Mouse (Mus musculus) small intestine, adult 2 months (tissue): Measurements from ENCODE around the gene Myo9b. TPM values are rescaled to one million over a fixed set of nuclear protein-coding genes. Genes with fewer than 3 reads are reported as not detected.
A peak's percentile ranks its signal among the peaks of the same experiment; 100 is the strongest.

ENCODE experiments used
- H3K27ac ChIP-seq: fragments of 200-500 bp; 2 replicates; pipeline ENCODE4 v1.5.1; 2012; ENCODE audit warnings: low read depth, low read length, control low read depth, inconsistent platforms; ENCODE audit not compliant: insufficient read depth
- H3K27me3 ChIP-seq: fragments of 200-500 bp; 2 replicates; pipeline ENCODE4 v1.6.1; 2012; ENCODE audit warnings: mild to moderate bottlenecking, moderate library complexity, low read length, inconsistent platforms; ENCODE audit not compliant: control insufficient read depth, insufficient read depth
- H3K36me3 ChIP-seq: fragments of 200-500 bp; 2 replicates; pipeline ENCODE4 v1.6.1; 2012; ENCODE audit warnings: mild to moderate bottlenecking, low read length, control low read depth, inconsistent platforms; ENCODE audit not compliant: control insufficient read depth, insufficient read depth
- H3K4me1 ChIP-seq: fragments of 200-500 bp; 2 replicates; pipeline ENCODE4 v1.6.1; 2012; ENCODE audit warnings: low read length, inconsistent platforms, mixed read lengths; ENCODE audit not compliant: control insufficient read depth, insufficient read depth, insufficient read length
- H3K4me3 ChIP-seq: fragments of 200-500 bp; 2 replicates; pipeline ENCODE4 v1.5.1; 2012; ENCODE audit warnings: low read depth, mild to moderate bottlenecking, control low read depth, inconsistent platforms, low read length, moderate library complexity
- CTCF ChIP-seq: fragments of 200-500 bp; IDR thresholded peaks from 2 replicates; pipeline ENCODE4 v1.5.1; 2012; ENCODE audit warnings: low read depth, mild to moderate bottlenecking, control low read depth, inconsistent platforms, low read length, moderate library complexity, mixed read lengths; ENCODE audit not compliant: insufficient replicate concordance, insufficient read length; ENCODE audit errors: extremely low read depth
- POLR2A ChIP-seq: fragments of 200-500 bp; IDR thresholded peaks from 2 replicates; pipeline ENCODE4 v1.6.1; 2012; ENCODE audit warnings: low read depth, mild to moderate bottlenecking, control low read depth, inconsistent platforms, low read length, moderate library complexity
- WGBS: fragments of 180-500 bp; shearing (Covaris S2); methylation state at CpG from one replicate; pipeline ENCODE4 v1.1.7; 2018; 5-methylcytosine and 5-hydroxymethylcytosine counted together
- polyA plus RNA-seq: library from polyadenylated mRNA; depleted of rRNA; stranded (reverse); fragments of >200 nt; gene quantifications from 2 replicates; pipeline ENCODE4 v1.2.3, GENCODE M21; 2012

The Myo9b gene
- polyA plus RNA-seq, 1 experiment: 28.1 TPM

- 80% methylated on average over 12 of the region's 12 CpGs for WGBS
- no peak overlapping the region for H3K27ac ChIP-seq
- H3K4me1 ChIP-seq: peaks cover 17% of the 10 kb centered on the region
- TF ChIP-seq CTCF (peak; percentile 44; the same call in 1 of the 2 replicates), POLR2A (no peak)
- no peaks in the 10 kb centered on the region for H3K36me3 ChIP-seq
- H3K27me3 ChIP-seq: no peaks in the 10 kb centered on the region
- no peak overlapping the region for H3K4me3 ChIP-seq
Measured at GRCm38 (mm10) chr8:71385212-71385835, 112.8 kb downstream of the Myo9b start.

DNA sequence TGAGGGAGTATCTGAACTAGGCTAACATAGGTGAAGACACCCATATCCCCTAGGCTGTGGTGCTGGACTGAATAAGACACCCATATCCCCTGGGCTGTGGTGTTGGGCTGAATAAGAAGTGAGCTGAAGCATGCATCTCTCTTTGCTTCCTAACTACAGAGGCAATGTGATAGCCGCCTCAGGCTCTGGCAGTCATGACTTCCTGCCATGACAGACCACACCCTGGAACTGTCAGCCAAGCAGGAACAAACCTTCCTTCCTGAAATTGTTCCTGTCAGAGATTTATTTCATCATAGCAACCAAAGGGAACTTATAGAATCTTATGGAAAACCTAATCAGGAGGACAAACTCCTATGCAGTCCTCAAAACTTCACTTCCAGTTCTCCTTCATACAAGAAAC is 115.8 kb downstream of the Myo9b start:
- Histone ChIP-seq H3K27me3 (no peaks in the 10 kb centered on the region), H3K27ac (no peak overlapping the region), H3K36me3 (no peaks in the 10 kb centered on the region), H3K4me1 (peaks cover 11% of the 10 kb centered on the region), H3K4me3 (no peak overlapping the region)
- no peak for TF ChIP-seq POLR2A
- TF ChIP-seq CTCF: no peak
- 12% methylated on average over 1 of the region's 1 CpGs for WGBS

DNA sequence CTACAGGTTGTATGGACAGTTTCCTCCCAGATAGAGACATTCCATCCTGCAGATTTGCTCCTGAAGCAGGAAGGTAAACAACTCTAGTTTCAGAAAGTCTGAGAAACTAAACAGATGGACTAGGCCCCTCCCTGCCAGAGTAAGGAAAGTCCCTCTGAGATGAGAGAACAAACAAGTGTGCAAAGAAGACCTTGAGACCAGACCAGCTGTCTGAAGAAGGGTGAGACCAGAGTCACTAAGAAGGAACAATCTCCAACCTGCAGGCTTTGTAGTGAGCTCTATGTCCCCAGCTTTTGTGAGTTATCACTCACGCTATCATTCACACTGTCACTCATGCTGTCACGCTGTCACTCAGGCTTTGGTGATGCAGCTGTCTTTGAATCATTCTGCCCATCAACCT is 119.2 kb downstream of the Myo9b start:
- H3K4me1 ChIP-seq: 0 out of 2 replicates have a peak, but pooled peaks cover 7% of the 10 kb centered on the region
- H3K36me3 ChIP-seq: no peaks in the 10 kb centered on the region
- WGBS: 88% methylated on average over 2 of the region's 2 CpGs
- peak overlapping the region; percentile 18; the same call in 1 of the 2 replicates for H3K27ac ChIP-seq
- no peaks in the 10 kb centered on the region for H3K27me3 ChIP-seq
- no peak overlapping the region for H3K4me3 ChIP-seq
- TF ChIP-seq CTCF (no peak), POLR2A (no peak)

DNA sequence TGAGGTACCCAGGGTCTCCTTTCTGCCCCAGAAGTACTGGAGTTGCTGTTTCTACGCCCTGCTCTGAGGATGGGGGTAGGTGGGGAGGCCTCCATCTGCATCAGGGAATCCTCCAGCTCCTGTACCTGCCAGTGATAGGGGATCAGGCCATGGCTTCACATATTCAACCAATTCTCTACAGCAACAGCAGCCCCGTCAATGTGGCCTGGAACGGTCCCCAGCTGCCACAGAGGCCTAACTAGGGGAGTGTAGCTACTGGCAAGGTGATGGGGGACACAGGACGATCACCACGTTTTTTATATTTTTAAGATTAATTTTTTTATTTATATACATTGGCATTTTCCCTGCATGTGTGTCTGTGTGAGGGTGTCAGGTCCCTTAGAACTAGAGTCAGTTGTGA is 119.9 kb downstream of the Myo9b start:
- Histone ChIP-seq H3K36me3 (no peaks in the 10 kb centered on the region), H3K27ac (0 out of 2 replicates have a peak overlapping the region, but pooled peaks have one; percentile 16), H3K27me3 (no peaks in the 10 kb centered on the region), H3K4me3 (no peak overlapping the region), H3K4me1 (0 out of 2 replicates have a peak, but pooled peaks cover 7% of the 10 kb centered on the region)
- 86% methylated on average over 5 of the region's 5 CpGs for WGBS
- TF ChIP-seq CTCF: no peak
- no peak for TF ChIP-seq POLR2A

DNA sequence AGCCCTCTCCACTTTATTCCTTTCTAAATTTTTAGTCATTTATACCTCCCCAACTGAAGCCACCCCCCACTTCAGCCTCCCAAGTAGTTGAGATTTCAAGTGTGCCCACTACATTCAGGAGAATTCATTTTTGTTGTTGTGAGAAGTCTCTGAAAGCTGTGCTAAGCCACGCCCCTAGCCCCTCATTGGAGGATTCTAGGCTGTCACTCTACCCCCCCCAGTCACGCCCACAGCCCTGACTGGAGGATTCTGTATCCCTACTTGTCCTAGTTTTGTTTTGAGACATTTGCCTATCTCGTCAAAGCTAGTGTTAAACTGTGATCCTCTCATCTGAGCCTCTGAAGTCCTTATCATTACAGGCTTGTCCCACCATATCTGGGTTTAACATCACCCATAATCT is 120.4 kb downstream of the Myo9b start:
- H3K27me3 ChIP-seq: no peaks in the 10 kb centered on the region
- 23% methylated on average over 3 of the region's 3 CpGs for WGBS
- H3K36me3 ChIP-seq: no peaks in the 10 kb centered on the region
- no peak overlapping the region for H3K4me3 ChIP-seq
- peaks cover 10% of the 10 kb centered on the region; the same call in 1 of the 2 replicates for H3K4me1 ChIP-seq
- no peak overlapping the region for H3K27ac ChIP-seq
- TF ChIP-seq CTCF (no peak), POLR2A (no peak)

GRCm38 (mm10) chr8:71394481-71394880 is 122.0 kb downstream of the Myo9b start:
- H3K27ac ChIP-seq: no peak overlapping the region
- H3K27me3 ChIP-seq: no peaks in the 10 kb centered on the region
- TF ChIP-seq CTCF (no peak), POLR2A (no peak)
- WGBS: 83% methylated on average over 7 of the region's 7 CpGs
- H3K4me3 ChIP-seq: peak overlapping the region; percentile 41
- peaks cover 8% of the 10 kb centered on the region for H3K36me3 ChIP-seq
- peaks cover 8% of the 10 kb centered on the region; the same call in 1 of the 2 replicates for H3K4me1 ChIP-seq

- WGBS: 80% methylated on average over 10 of the region's 10 CpGs
- no peak for TF ChIP-seq POLR2A
- TF ChIP-seq CTCF: no peak
- Histone ChIP-seq H3K36me3 (peaks cover 12% of the 10 kb centered on the region), H3K4me3 (peak overlapping the region; percentile 41), H3K27ac (no peak overlapping the region), H3K27me3 (no peaks in the 10 kb centered on the region), H3K4me1 (peaks cover 8% of the 10 kb centered on the region; the same call in 1 of the 2 replicates)
Measured at GRCm38 (mm10) chr8:71395071-71395470, 122.6 kb downstream of the Myo9b start.
